Mouse (Mus musculus): Measurements from ENCODE around the gene Yap1.

- TF ChIP-seq CTCF (IDR thresholded peaks at IDR 0.05; ENCODE audit: low read depth, low read length) (no peak), POLR2A (IDR thresholded peaks at IDR 0.05; ENCODE audit: borderline replicate concordance, low read depth, low read length) (no peak)
These were observed 13.0 kb upstream of the Yap1 start for GRCm38 (mm10) chr9:8017253-8017913.
